Mouse (Mus musculus) activated CD4-positive, CD25-positive, alpha-beta regulatory T cell, adult 4 months (primary cell): Measurements from ENCODE around the gene Platr25. TPM values are rescaled to one million over a fixed set of nuclear protein-coding genes. Genes with fewer than 3 reads are reported as not detected.
"Not testable (repeated sequence)": the region's sequence is repeated elsewhere in the genome, so short reads cannot be mapped to it uniquely, and the experiment has no call there.

Experiments used
- ATAC-seq: one replicate; pipeline ENCODE4 v1.8.0; 2017
- polyA plus RNA-seq, 2 experiments: library from polyadenylated mRNA; unstranded; fragments of 100-300 nt; shearing (Covaris generic); gene quantifications; one replicate each; pipeline ENCODE4 v1.2.1; 2017

Platr25 gene
- 10 to 100 TPM; 12.9 to 15.3 TPM for polyA plus RNA-seq

GRCm38 (mm10) chr13:62760432-62761415 lies at the start of gene Platr25:
Platr25 (minus strand) TSS chr13:62760709.
- peak; percentile 98 for ATAC-seq

GRCm38 (mm10) chr13:62807981-62808380 lies 47.5 kb upstream of the Platr25 start:
- not testable (repeated sequence) for ATAC-seq

GRCm38 (mm10) chr13:62786135-62786493 lies 25.6 kb upstream of the Platr25 start:
- ATAC-seq, result not testable (repeated sequence)

GRCm38 (mm10) chr13:62785199-62786134 lies 25.0 kb upstream of the Platr25 start, which contains the start of gene Gm5141:
Gm5141 (minus strand) TSS chr13:62785808.
- ATAC-seq, result peak; percentile 100

GRCm38 (mm10) chr13:62763806-62764205 lies 3.3 kb upstream of the Platr25 start:
- peak; percentile 21 for ATAC-seq

- ATAC-seq, result no peak
These were observed 27.2 kb downstream of the Platr25 start for GRCm38 (mm10) chr13:62733322-62733721.

GRCm38 (mm10) chr13:62712611-62713010 lies 47.9 kb downstream of the Platr25 start:
- ATAC-seq, result not testable (repeated sequence)

GRCm38 (mm10) chr13:62685287-62685648 lies 75.2 kb downstream of the Platr25 start:
- ATAC-seq, result not testable (repeated sequence)

GRCm38 (mm10) chr13:62684608-62685286 lies 75.8 kb downstream of the Platr25 start:
- ATAC-seq, result peak; percentile 100

GRCm38 (mm10) chr13:62653369-62653743 lies 107.2 kb downstream of the Platr25 start:
- peak; percentile 47 for ATAC-seq

GRCm38 (mm10) chr13:62652681-62653368 lies 107.7 kb downstream of the Platr25 start:
- peak; percentile 100 for ATAC-seq

GRCm38 (mm10) chr13:62627071-62627470 lies 133.4 kb downstream of the Platr25 start:
- ATAC-seq, result peak; percentile 28

- ATAC-seq, result not testable (repeated sequence)
These were observed 136.2 kb downstream of the Platr25 start for GRCm38 (mm10) chr13:62624277-62624665.

GRCm38 (mm10) chr13:62623577-62624276 lies 136.8 kb downstream of the Platr25 start, which contains the start of gene 6720489N17Rik:
6720489N17Rik (minus strand) TSS chr13:62624182.
- peak; percentile 100 for ATAC-seq

Other genes with a start within 250 kb of the Platr25 start
- gene Zfp935, start 202.2 kb downstream of the Platr25 start, polyA plus RNA-seq, result 1 to 10 TPM; 1.1 to 4.9 TPM
- gene Zfp934, start 189.5 kb downstream of the Platr25 start, polyA plus RNA-seq, result 10 to 100 TPM; 13.1 to 13.3 TPM
- 1 to 10 TPM; 3.9 to 8.3 TPM for gene 6720489N17Rik, start 136.5 kb downstream of the Platr25 start, polyA plus RNA-seq
- 1 to 10 TPM; 5.9 to 7.8 TPM for gene Gm5141, start 25.1 kb upstream of the Platr25 start, polyA plus RNA-seq
- not detected for gene Fbp2, start 97.7 kb upstream of the Platr25 start, polyA plus RNA-seq
- gene Fbp1, start 127.6 kb upstream of the Platr25 start, polyA plus RNA-seq, result not detected
- 100 to 1,000 TPM; 210 to 226 TPM for gene 2010111I01Rik, start 204.2 kb upstream of the Platr25 start, polyA plus RNA-seq